Mouse (Mus musculus): ENCODE measurements around the gene Jakmip3. TPM values are rescaled to one million over a fixed set of nuclear protein-coding genes. Genes with fewer than 3 reads are reported as not detected.

Jakmip3 gene
- polyA plus RNA-seq, 1 experiment from 2014 or later = not detected

- H3K9me3 ChIP-seq (replicated peaks; ENCODE audit: control insufficient read depth, low read length) = no peaks in the 10 kb centered on the region
- H3K27me3 ChIP-seq (ENCODE audit: control insufficient read depth, insufficient read depth, low read depth, low read length) = peaks cover 2% of the 10 kb centered on the region
- no peak for ATAC-seq (ENCODE audit: low read depth)
- no peaks in the 10 kb centered on the region for H3K36me3 ChIP-seq (ENCODE audit: control insufficient read depth, insufficient read depth)
- no peaks in the 10 kb centered on the region for H3K4me1 ChIP-seq (ENCODE audit: control insufficient read depth, low read depth, low read length)
- H3K27ac ChIP-seq (ENCODE audit: low read length) = no peak overlapping the region
- WGBS (ENCODE audit: insufficient replicate concordance) = 78% methylated on average over 5 of the region's 5 CpGs
- no peak overlapping the region for H3K4me2 ChIP-seq (ENCODE audit: low read depth, low read length)
- no peak overlapping the region for H3K4me3 ChIP-seq (ENCODE audit: low read depth, low read length)
- no peak overlapping the region for H3K9ac ChIP-seq (ENCODE audit: low read depth, low read length)
Observed at GRCm38 (mm10) chr7:139093124-139093523, 152.6 kb downstream of the Jakmip3 start.

- Histone ChIP-seq H3K27me3 (ENCODE audit: control insufficient read depth, insufficient read depth, low read depth, low read length) (no peaks in the 10 kb centered on the region), H3K27ac (ENCODE audit: low read length) (no peak overlapping the region), H3K9me3 (replicated peaks; ENCODE audit: control insufficient read depth, low read length) (no peaks in the 10 kb centered on the region), H3K9ac (ENCODE audit: low read depth, low read length) (no peak overlapping the region), H3K4me1 (ENCODE audit: control insufficient read depth, low read depth, low read length) (no peaks in the 10 kb centered on the region), H3K4me3 (ENCODE audit: low read depth, low read length) (no peak overlapping the region), H3K36me3 (ENCODE audit: control insufficient read depth, insufficient read depth) (no peaks in the 10 kb centered on the region), H3K4me2 (ENCODE audit: low read depth, low read length) (no peak overlapping the region)
- ATAC-seq (ENCODE audit: low read depth) = no peak
- WGBS (ENCODE audit: insufficient replicate concordance) = 62% methylated on average over 7 of the region's 7 CpGs
Observed at GRCm38 (mm10) chr7:139093781-139094180, 153.3 kb downstream of the Jakmip3 start.

GRCm38 (mm10) chr7:139094761-139095160 lies 154.2 kb downstream of the Jakmip3 start:
- WGBS (ENCODE audit: insufficient replicate concordance) = 59% methylated on average over 6 of the region's 6 CpGs
- no peak overlapping the region for H3K4me2 ChIP-seq (ENCODE audit: low read depth, low read length)
- no peak overlapping the region for H3K27ac ChIP-seq (ENCODE audit: low read length)
- ATAC-seq (ENCODE audit: low read depth) = no peak
- no peak overlapping the region for H3K4me3 ChIP-seq (ENCODE audit: low read depth, low read length)
- H3K9ac ChIP-seq (ENCODE audit: low read depth, low read length) = no peak overlapping the region
- no peaks in the 10 kb centered on the region for H3K36me3 ChIP-seq (ENCODE audit: control insufficient read depth, insufficient read depth)
- no peaks in the 10 kb centered on the region for H3K9me3 ChIP-seq (replicated peaks; ENCODE audit: control insufficient read depth, low read length)
- H3K27me3 ChIP-seq (ENCODE audit: control insufficient read depth, insufficient read depth, low read depth, low read length) = no peaks in the 10 kb centered on the region
- no peaks in the 10 kb centered on the region for H3K4me1 ChIP-seq (ENCODE audit: control insufficient read depth, low read depth, low read length)

- ATAC-seq (ENCODE audit: low read depth) = no peak
- H3K9me3 ChIP-seq (replicated peaks; ENCODE audit: control insufficient read depth, low read length) = no peaks in the 10 kb centered on the region
- H3K27me3 ChIP-seq (ENCODE audit: control insufficient read depth, insufficient read depth, low read depth, low read length) = no peaks in the 10 kb centered on the region
- H3K4me1 ChIP-seq (ENCODE audit: control insufficient read depth, low read depth, low read length) = no peaks in the 10 kb centered on the region
- no peak overlapping the region for H3K4me3 ChIP-seq (ENCODE audit: low read depth, low read length)
- H3K27ac ChIP-seq (ENCODE audit: low read length) = no peak overlapping the region
- no peaks in the 10 kb centered on the region for H3K36me3 ChIP-seq (ENCODE audit: control insufficient read depth, insufficient read depth)
- no peak overlapping the region for H3K9ac ChIP-seq (ENCODE audit: low read depth, low read length)
- 62% methylated on average over 7 of the region's 7 CpGs for WGBS (ENCODE audit: insufficient replicate concordance)
- no peak overlapping the region for H3K4me2 ChIP-seq (ENCODE audit: low read depth, low read length)
Observed at GRCm38 (mm10) chr7:139095282-139095681, 154.8 kb downstream of the Jakmip3 start.

- ATAC-seq (ENCODE audit: low read depth) = no peak
- Histone ChIP-seq H3K4me3 (ENCODE audit: low read depth, low read length) (no peak overlapping the region), H3K27me3 (ENCODE audit: control insufficient read depth, insufficient read depth, low read depth, low read length) (no peaks in the 10 kb centered on the region), H3K9me3 (replicated peaks; ENCODE audit: control insufficient read depth, low read length) (no peaks in the 10 kb centered on the region), H3K36me3 (ENCODE audit: control insufficient read depth, insufficient read depth) (no peaks in the 10 kb centered on the region), H3K4me1 (ENCODE audit: control insufficient read depth, low read depth, low read length) (no peaks in the 10 kb centered on the region), H3K4me2 (ENCODE audit: low read depth, low read length) (no peak overlapping the region), H3K27ac (ENCODE audit: low read length) (no peak overlapping the region), H3K9ac (ENCODE audit: low read depth, low read length) (no peak overlapping the region)
- WGBS (ENCODE audit: insufficient replicate concordance) = 63% methylated on average over 6 of the region's 6 CpGs
Observed at GRCm38 (mm10) chr7:139096399-139096798, 155.9 kb downstream of the Jakmip3 start.

GRCm38 (mm10) chr7:139100531-139101095 lies 160.1 kb downstream of the Jakmip3 start:
- Histone ChIP-seq H3K27me3 (ENCODE audit: control insufficient read depth, insufficient read depth, low read depth, low read length) (no peaks in the 10 kb centered on the region), H3K9ac (ENCODE audit: low read depth, low read length) (no peak overlapping the region), H3K4me1 (ENCODE audit: control insufficient read depth, low read depth, low read length) (no peaks in the 10 kb centered on the region), H3K9me3 (replicated peaks; ENCODE audit: control insufficient read depth, low read length) (no peaks in the 10 kb centered on the region), H3K4me2 (ENCODE audit: low read depth, low read length) (no peak overlapping the region), H3K27ac (ENCODE audit: low read length) (no peak overlapping the region), H3K36me3 (ENCODE audit: control insufficient read depth, insufficient read depth) (no peaks in the 10 kb centered on the region), H3K4me3 (ENCODE audit: low read depth, low read length) (no peak overlapping the region)
- no peak for ATAC-seq (ENCODE audit: low read depth)
- 56% methylated on average over 12 of the region's 12 CpGs for WGBS (ENCODE audit: insufficient replicate concordance)

GRCm38 (mm10) chr7:139101286-139101804 lies 160.8 kb downstream of the Jakmip3 start:
- Histone ChIP-seq H3K9ac (ENCODE audit: low read depth, low read length) (no peak overlapping the region), H3K36me3 (ENCODE audit: control insufficient read depth, insufficient read depth) (no peaks in the 10 kb centered on the region)
- ATAC-seq (ENCODE audit: low read depth) = no peak

GRCm38 (mm10) chr7:139101826-139102225 lies 161.3 kb downstream of the Jakmip3 start:
- Histone ChIP-seq H3K4me1 (ENCODE audit: control insufficient read depth, low read depth, low read length) (no peaks in the 10 kb centered on the region), H3K27me3 (ENCODE audit: control insufficient read depth, insufficient read depth, low read depth, low read length) (no peaks in the 10 kb centered on the region), H3K9ac (ENCODE audit: low read depth, low read length) (no peak overlapping the region), H3K9me3 (replicated peaks; ENCODE audit: control insufficient read depth, low read length) (no peaks in the 10 kb centered on the region), H3K36me3 (ENCODE audit: control insufficient read depth, insufficient read depth) (no peaks in the 10 kb centered on the region), H3K4me2 (ENCODE audit: low read depth, low read length) (no peak overlapping the region), H3K4me3 (ENCODE audit: low read depth, low read length) (no peak overlapping the region), H3K27ac (ENCODE audit: low read length) (no peak overlapping the region)
- ATAC-seq (ENCODE audit: low read depth) = no peak
- 53% methylated on average over 3 of the region's 3 CpGs for WGBS (ENCODE audit: insufficient replicate concordance)

More at GRCm38 (mm10) chr7:139101286-139101804, 160.8 kb downstream of the Jakmip3 start:
- H3K4me1 ChIP-seq (ENCODE audit: control insufficient read depth, low read depth, low read length) = no peaks in the 10 kb centered on the region
- WGBS (ENCODE audit: insufficient replicate concordance) = 52% methylated on average over 10 of the region's 10 CpGs
- no peak overlapping the region for H3K4me2 ChIP-seq (ENCODE audit: low read depth, low read length)
- H3K27me3 ChIP-seq (ENCODE audit: control insufficient read depth, insufficient read depth, low read depth, low read length) = no peaks in the 10 kb centered on the region
- no peak overlapping the region for H3K27ac ChIP-seq (ENCODE audit: low read length)
- H3K4me3 ChIP-seq (ENCODE audit: low read depth, low read length) = no peak overlapping the region
- no peaks in the 10 kb centered on the region for H3K9me3 ChIP-seq (replicated peaks; ENCODE audit: control insufficient read depth, low read length)

- no peak for ATAC-seq (ENCODE audit: low read depth)
- Histone ChIP-seq H3K9me3 (replicated peaks; ENCODE audit: control insufficient read depth, low read length) (no peaks in the 10 kb centered on the region), H3K27ac (ENCODE audit: low read length) (no peak overlapping the region), H3K9ac (ENCODE audit: low read depth, low read length) (no peak overlapping the region), H3K4me2 (ENCODE audit: low read depth, low read length) (no peak overlapping the region), H3K4me3 (ENCODE audit: low read depth, low read length) (no peak overlapping the region), H3K27me3 (ENCODE audit: control insufficient read depth, insufficient read depth, low read depth, low read length) (no peaks in the 10 kb centered on the region), H3K36me3 (ENCODE audit: control insufficient read depth, insufficient read depth) (no peaks in the 10 kb centered on the region), H3K4me1 (ENCODE audit: control insufficient read depth, low read depth, low read length) (no peaks in the 10 kb centered on the region)
- 46% methylated on average over 10 of the region's 10 CpGs for WGBS (ENCODE audit: insufficient replicate concordance)
Observed at GRCm38 (mm10) chr7:139103960-139104381, 163.4 kb downstream of the Jakmip3 start.
